Mouse (Mus musculus): ENCODE data around the gene Ccdc158.

The Ccdc158 gene

GRCm38 (mm10) chr5:92602691-92603690 lies 72.1 kb downstream of the Ccdc158 start, which contains the start of gene Stbd1:
Gene Stbd1, plus strand, starts transcription at chr5:92603041.
- peak in 1 of 2 experiments; percentile 29 for DNase-seq (ENCODE audit: low spot score in 2 of 2)

- no peak for DNase-seq (ENCODE audit: low spot score in 2 of 2)
These were observed 76.0 kb downstream of the Ccdc158 start for GRCm38 (mm10) chr5:92599030-92599429.

- no peak for DNase-seq (ENCODE audit: low spot score in 2 of 2)
These were observed 78.2 kb downstream of the Ccdc158 start for GRCm38 (mm10) chr5:92596865-92597264.

- no peak for DNase-seq (ENCODE audit: low spot score in 2 of 2)
These were observed 80.0 kb downstream of the Ccdc158 start for GRCm38 (mm10) chr5:92595026-92595425.

GRCm38 (mm10) chr5:92585932-92586331 lies 89.1 kb downstream of the Ccdc158 start:
- DNase-seq (ENCODE audit: low spot score in 2 of 2) = no peak

GRCm38 (mm10) chr5:92579559-92579958 lies 95.5 kb downstream of the Ccdc158 start:
- DNase-seq (ENCODE audit: low spot score in 2 of 2) = no peak

- DNase-seq (ENCODE audit: low spot score in 2 of 2) = no peak
These were observed 103.8 kb downstream of the Ccdc158 start for GRCm38 (mm10) chr5:92571232-92571631.

GRCm38 (mm10) chr5:92562002-92562401 lies 113.1 kb downstream of the Ccdc158 start:
- no peak for DNase-seq (ENCODE audit: low spot score in 2 of 2)

- no peak for DNase-seq (ENCODE audit: low spot score in 2 of 2)
These were observed 114.9 kb downstream of the Ccdc158 start for GRCm38 (mm10) chr5:92560201-92560600.
